Mouse (Mus musculus) stomach, postnatal 0 days (tissue): ENCODE measurements around the gene Gm10073.

Source experiments
- CTCF ChIP-seq: IDR thresholded peaks from 2 replicates; pipeline ENCODE4 v1.5.1; 2016; ENCODE audit warnings: antibody characterized with exemption, low read depth, mild to moderate bottlenecking, moderate library complexity
- EP300 ChIP-seq: optimal IDR thresholded peaks from 2 replicates; pipeline ENCODE3; 2016; ENCODE audit warnings: antibody characterized with exemption

DNA sequence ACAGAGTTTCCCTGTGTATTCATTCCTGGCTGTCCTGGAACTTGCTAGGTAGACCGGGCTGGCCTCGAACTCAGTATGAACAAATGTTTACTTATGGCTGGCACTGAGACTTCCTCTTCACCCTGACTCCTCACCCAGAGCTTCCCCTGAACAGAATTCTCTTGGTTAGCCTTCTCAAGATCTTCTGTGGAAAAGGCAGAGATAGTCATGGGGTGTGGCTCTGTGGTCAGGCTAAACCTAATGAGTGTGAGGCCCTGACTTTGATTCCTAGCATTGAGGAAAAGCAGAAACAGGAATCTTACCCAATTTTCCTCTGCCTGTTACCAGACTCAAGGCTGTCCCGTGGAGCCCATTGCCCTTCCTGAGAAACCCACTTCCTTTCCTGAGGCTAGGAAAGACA is 38.8 kb upstream of the Gm10073 start:
- no peak for TF ChIP-seq CTCF
- TF ChIP-seq EP300, result no peak
